Mouse (Mus musculus) megakaryocyte progenitor cell, adult 5-6 weeks (primary cell): ENCODE results near the gene Dlk1. TPM values are rescaled to one million over a fixed set of nuclear protein-coding genes. Genes with fewer than 3 reads are reported as not detected.

Source experiments
- ATAC-seq: replicated peaks from 2 replicates; pipeline ENCODE4 v1.8.0; 2016; ENCODE audit warnings: mild to moderate bottlenecking, moderate TSS enrichment, inconsistent platforms; ENCODE audit not compliant: poor library complexity
- total RNA-seq, 2 experiments: library from RNA; stranded (forward) in 1 of 2; stranded (reverse) in 1 of 2; fragments of 157-497, 149-512 nt in 1 of 2; fragments of 200-1000 nt in 1 of 2; gene quantifications; 2 replicates each; pipeline versions ENCODE4 v1.2.3 to v1.2.4; 2015 to 2017

Gene Dlk1
- 0.64 TPM in 1 of 2 replicates, not detected in the other for total RNA-seq (2015)
- not detected in 2 replicates for total RNA-seq (2017)

- ATAC-seq = no peak
Observed at GRCm38 (mm10) chr12:109452592-109452991, at the start of gene Dlk1. Gene Dlk1 (plus strand): TSS chr12:109452823.

DNA sequence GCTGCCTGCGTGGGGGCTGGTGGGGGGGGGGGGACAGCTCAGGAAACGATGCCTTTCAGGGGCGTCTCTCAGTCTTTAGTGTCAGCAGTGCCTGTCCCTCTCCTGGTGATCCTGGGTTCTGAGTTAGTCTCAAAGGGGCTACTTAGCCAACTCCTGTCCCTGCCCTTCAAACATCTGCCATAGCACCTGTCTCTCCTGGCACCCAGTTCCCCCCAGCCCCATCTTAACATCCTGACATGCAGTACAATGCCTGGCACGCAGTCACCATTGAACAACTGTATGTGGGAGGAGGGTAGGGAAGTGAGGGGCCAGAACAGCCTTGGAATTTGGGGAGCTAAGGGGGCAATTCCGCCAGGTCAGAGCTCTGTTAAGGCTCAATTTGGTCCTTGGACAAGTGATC is 49.7 kb upstream of the Dlk1 start:
- no peak for ATAC-seq

DNA sequence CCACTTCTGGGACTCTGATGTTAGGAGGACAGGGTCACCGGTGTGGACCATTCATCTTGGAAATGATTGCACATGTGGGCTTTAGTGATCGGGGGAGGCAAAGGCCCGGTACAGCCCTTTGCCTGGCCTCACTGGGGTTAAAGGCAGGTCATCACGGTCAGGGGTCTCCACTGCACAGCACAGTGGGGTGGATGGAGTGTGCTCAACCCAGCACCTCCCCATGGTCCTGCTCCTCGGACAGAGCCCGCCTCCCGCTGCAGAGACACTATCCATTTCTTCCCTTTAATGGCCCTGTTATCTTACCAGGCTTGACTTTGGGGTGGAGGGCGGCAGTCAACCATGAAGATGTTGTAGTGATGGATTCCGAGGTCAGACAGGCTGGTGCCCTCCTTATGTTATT is 48.9 kb upstream of the Dlk1 start:
- ATAC-seq = no peak

GRCm38 (mm10) chr12:109406018-109406417 is 46.6 kb upstream of the Dlk1 start:
- no peak for ATAC-seq

DNA sequence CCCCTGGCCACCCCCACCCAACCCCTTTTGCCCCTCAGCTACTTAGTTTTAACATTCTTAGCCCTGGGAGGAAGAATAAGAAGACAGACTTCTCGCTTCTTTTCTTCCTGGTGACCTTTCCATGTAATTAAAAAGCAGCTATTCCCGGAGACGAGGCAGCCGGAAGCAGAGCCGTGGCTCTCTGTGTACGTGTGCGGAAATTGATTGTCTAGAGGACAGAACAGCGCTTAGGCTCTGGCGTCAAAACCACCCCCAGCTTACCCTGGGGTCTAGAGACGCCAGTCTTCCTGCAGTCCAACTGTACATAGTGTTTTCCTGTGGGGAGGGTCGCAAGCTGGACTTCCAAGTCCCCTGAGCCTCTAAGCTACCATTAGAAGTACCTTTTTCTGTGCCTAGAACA is 41.9 kb upstream of the Dlk1 start:
- no peak for ATAC-seq

GRCm38 (mm10) chr12:109411172-109412070 is 41.2 kb upstream of the Dlk1 start:
- ATAC-seq = no peak

GRCm38 (mm10) chr12:109412071-109412440 is 40.6 kb upstream of the Dlk1 start:
- no peak for ATAC-seq

GRCm38 (mm10) chr12:109412675-109413074 is 39.9 kb upstream of the Dlk1 start:
- no peak for ATAC-seq

GRCm38 (mm10) chr12:109413321-109413720 is 39.3 kb upstream of the Dlk1 start:
- no peak for ATAC-seq

- no peak for ATAC-seq
Observed at GRCm38 (mm10) chr12:109416681-109417080, 35.9 kb upstream of the Dlk1 start.

DNA sequence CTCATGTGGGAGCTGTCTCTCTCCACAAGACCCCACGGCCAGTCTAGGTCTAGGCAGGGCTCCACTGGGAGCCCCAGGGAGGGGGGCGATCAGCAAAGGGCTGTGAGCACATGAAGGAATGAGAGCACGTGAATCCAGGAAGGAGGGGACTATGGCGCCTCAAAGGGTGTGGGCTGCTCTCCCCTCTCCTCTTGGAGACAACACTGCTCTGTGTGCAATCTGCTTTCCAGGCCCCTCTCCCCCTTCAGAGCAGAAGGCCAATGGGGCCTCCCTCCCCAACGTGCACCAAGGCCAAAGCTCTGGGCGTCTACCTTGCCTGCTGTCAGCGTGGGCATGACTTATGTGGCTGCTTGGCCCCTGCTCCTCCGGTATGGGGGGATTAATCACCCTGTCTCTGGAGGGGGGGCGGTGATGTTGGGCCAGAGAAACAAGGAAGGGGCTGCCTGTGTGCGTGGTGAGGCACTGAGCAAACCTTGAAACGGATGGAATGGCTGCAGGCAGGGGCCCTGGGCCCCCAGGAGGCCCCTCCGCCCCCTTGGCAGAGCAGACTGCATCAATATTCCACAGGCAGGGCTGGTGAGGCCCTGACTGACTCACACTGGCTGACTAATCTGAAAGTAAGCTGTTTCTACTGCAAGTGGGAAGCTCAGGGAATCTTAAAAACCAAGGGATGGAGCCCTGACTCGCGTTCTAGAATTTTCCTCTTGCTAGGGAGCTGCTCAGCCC is 35.0 kb upstream of the Dlk1 start:
- no peak for ATAC-seq

DNA sequence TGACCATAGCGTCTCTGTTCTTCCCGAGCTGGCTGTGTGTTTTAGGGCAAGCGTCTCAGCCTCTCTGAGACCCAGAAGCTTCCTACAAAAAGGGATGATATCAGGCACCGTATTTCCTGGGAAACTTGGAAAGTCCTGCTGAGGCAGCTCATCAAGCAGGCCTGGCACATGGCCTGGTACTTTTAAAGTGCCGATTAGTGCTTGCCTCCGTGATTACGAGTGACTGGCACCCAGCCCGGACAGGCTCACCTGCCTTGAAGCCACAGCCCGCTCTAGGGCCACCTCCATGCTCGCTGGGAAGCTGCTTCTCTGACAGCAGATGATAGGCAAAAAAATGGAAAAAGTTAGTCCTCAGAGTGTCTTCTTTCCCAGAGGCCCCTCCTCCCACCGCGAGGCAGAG is 32.6 kb upstream of the Dlk1 start:
- no peak for ATAC-seq

GRCm38 (mm10) chr12:109423163-109423562 is 29.5 kb upstream of the Dlk1 start:
- no peak for ATAC-seq

- no peak for ATAC-seq
Observed at GRCm38 (mm10) chr12:109423716-109424429, 28.8 kb upstream of the Dlk1 start.

GRCm38 (mm10) chr12:109424753-109425332 is 27.8 kb upstream of the Dlk1 start:
- ATAC-seq = no peak

- ATAC-seq = no peak
Observed at GRCm38 (mm10) chr12:109425982-109426381, 26.6 kb upstream of the Dlk1 start.

GRCm38 (mm10) chr12:109432475-109433130 is 20.0 kb upstream of the Dlk1 start:
- ATAC-seq = no peak

DNA sequence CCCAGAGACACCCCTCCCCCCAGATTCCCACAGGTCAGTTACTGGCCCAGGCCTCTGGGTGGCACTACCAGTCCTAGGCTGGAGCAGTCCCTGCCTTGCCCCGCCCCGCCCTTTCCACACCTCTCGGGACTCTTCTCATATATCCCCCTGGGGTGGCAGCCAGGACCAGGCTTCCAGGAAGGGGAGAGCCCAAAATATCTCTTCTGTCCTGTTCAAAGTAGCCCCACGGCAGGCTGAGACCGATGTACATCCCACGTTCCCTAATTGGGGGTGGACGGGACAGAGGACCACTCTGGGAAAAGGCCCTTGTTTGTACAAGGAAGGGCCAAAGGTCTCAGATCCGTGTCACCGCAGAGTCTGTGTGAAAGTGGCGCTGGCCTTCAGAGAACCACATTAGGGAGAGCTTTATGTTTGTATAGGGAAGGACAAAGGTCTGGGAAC is 16.2 kb upstream of the Dlk1 start:
- peak; percentile 47 for ATAC-seq

GRCm38 (mm10) chr12:109436852-109437251 is 15.8 kb upstream of the Dlk1 start:
- ATAC-seq = no peak

- ATAC-seq = peak; percentile 71
Observed at GRCm38 (mm10) chr12:109437559-109438350, 14.9 kb upstream of the Dlk1 start.
